Mouse (Mus musculus): Measurements from ENCODE around the gene Enah. TPM values are rescaled to one million over a fixed set of nuclear protein-coding genes. Genes with fewer than 3 reads are reported as not detected.

The Enah gene
- polyA plus RNA-seq, 1 experiment = 0.01 TPM

- H3K4me1 ChIP-seq (ENCODE audit: control insufficient read depth) = no peaks in the 10 kb centered on the region
- H3K27me3 ChIP-seq (ENCODE audit: control insufficient read depth) = no peaks in the 10 kb centered on the region
- no peaks in the 10 kb centered on the region for H3K36me3 ChIP-seq (ENCODE audit: control insufficient read depth)
- H3K9me3 ChIP-seq (ENCODE audit: control insufficient read depth, low read length) = no peaks in the 10 kb centered on the region
- TF ChIP-seq GATA1 (IDR thresholded peaks at IDR 0.05; ENCODE audit: low read length) = no peak
- TF ChIP-seq TAL1 (IDR thresholded peaks at IDR 0.05; ENCODE audit: low read length) = no peak
- no peak overlapping the region for H3K4me3 ChIP-seq (replicated peaks)
These were observed 118.9 kb downstream of the Enah start for GRCm38 (mm10) chr1:181900846-181901245.

- no peak overlapping the region for H3K4me3 ChIP-seq (replicated peaks)
- H3K4me1 ChIP-seq (ENCODE audit: control insufficient read depth) = no peaks in the 10 kb centered on the region
- H3K36me3 ChIP-seq (ENCODE audit: control insufficient read depth) = no peaks in the 10 kb centered on the region
- no peak for TF ChIP-seq TAL1 (IDR thresholded peaks at IDR 0.05; ENCODE audit: low read length)
- no peak for TF ChIP-seq GATA1 (IDR thresholded peaks at IDR 0.05; ENCODE audit: low read length)
- H3K9me3 ChIP-seq (ENCODE audit: control insufficient read depth, low read length) = no peaks in the 10 kb centered on the region
- no peaks in the 10 kb centered on the region for H3K27me3 ChIP-seq (ENCODE audit: control insufficient read depth)
These were observed 120.8 kb downstream of the Enah start for GRCm38 (mm10) chr1:181898961-181899360.

GRCm38 (mm10) chr1:181896991-181897390 lies 122.8 kb downstream of the Enah start:
- Histone ChIP-seq H3K36me3 (ENCODE audit: control insufficient read depth) (no peaks in the 10 kb centered on the region), H3K4me1 (ENCODE audit: control insufficient read depth) (no peaks in the 10 kb centered on the region), H3K27me3 (ENCODE audit: control insufficient read depth) (no peaks in the 10 kb centered on the region), H3K4me3 (replicated peaks) (no peak overlapping the region), H3K9me3 (ENCODE audit: control insufficient read depth, low read length) (no peaks in the 10 kb centered on the region)
- TF ChIP-seq TAL1 (IDR thresholded peaks at IDR 0.05; ENCODE audit: low read length) (no peak), GATA1 (IDR thresholded peaks at IDR 0.05; ENCODE audit: low read length) (no peak)

GRCm38 (mm10) chr1:181893721-181894120 lies 126.1 kb downstream of the Enah start:
- Histone ChIP-seq H3K4me3 (replicated peaks) (no peak overlapping the region), H3K36me3 (ENCODE audit: control insufficient read depth) (no peaks in the 10 kb centered on the region), H3K4me1 (ENCODE audit: control insufficient read depth) (no peaks in the 10 kb centered on the region; the same call in 1 of the 2 replicates), H3K27me3 (ENCODE audit: control insufficient read depth) (no peaks in the 10 kb centered on the region), H3K9me3 (ENCODE audit: control insufficient read depth, low read length) (no peaks in the 10 kb centered on the region)
- no peak for TF ChIP-seq GATA1 (IDR thresholded peaks at IDR 0.05; ENCODE audit: low read length)
- TF ChIP-seq TAL1 (IDR thresholded peaks at IDR 0.05; ENCODE audit: low read length) = no peak

- TF ChIP-seq TAL1 (IDR thresholded peaks at IDR 0.05; ENCODE audit: low read length) = no peak
- no peak for TF ChIP-seq GATA1 (IDR thresholded peaks at IDR 0.05; ENCODE audit: low read length)
- H3K4me3 ChIP-seq (replicated peaks) = no peak overlapping the region
- no peaks in the 10 kb centered on the region for H3K36me3 ChIP-seq (ENCODE audit: control insufficient read depth)
- H3K4me1 ChIP-seq (ENCODE audit: control insufficient read depth) = no peaks in the 10 kb centered on the region; the same call in 1 of the 2 replicates
- H3K27me3 ChIP-seq (ENCODE audit: control insufficient read depth) = no peaks in the 10 kb centered on the region
- H3K9me3 ChIP-seq (ENCODE audit: control insufficient read depth, low read length) = no peaks in the 10 kb centered on the region
These were observed 130.1 kb downstream of the Enah start for GRCm38 (mm10) chr1:181889670-181890069.

- Histone ChIP-seq H3K9me3 (ENCODE audit: control insufficient read depth, low read length) (no peaks in the 10 kb centered on the region), H3K4me1 (ENCODE audit: control insufficient read depth) (no peaks in the 10 kb centered on the region; the same call in 1 of the 2 replicates), H3K27me3 (ENCODE audit: control insufficient read depth) (no peaks in the 10 kb centered on the region), H3K4me3 (replicated peaks) (no peak overlapping the region), H3K36me3 (ENCODE audit: control insufficient read depth) (no peaks in the 10 kb centered on the region)
- TF ChIP-seq TAL1 (IDR thresholded peaks at IDR 0.05; ENCODE audit: low read length) (no peak), GATA1 (IDR thresholded peaks at IDR 0.05; ENCODE audit: low read length) (no peak)
These were observed 131.0 kb downstream of the Enah start for GRCm38 (mm10) chr1:181888801-181889200.

- Histone ChIP-seq H3K4me3 (replicated peaks) (no peak overlapping the region), H3K9me3 (ENCODE audit: control insufficient read depth, low read length) (no peaks in the 10 kb centered on the region)
These were observed 138.3 kb downstream of the Enah start for GRCm38 (mm10) chr1:181881532-181881931.

GRCm38 (mm10) chr1:181880752-181881325 lies 139.0 kb downstream of the Enah start:
- TF ChIP-seq TAL1 (IDR thresholded peaks at IDR 0.05; ENCODE audit: low read length) (no peak), GATA1 (IDR thresholded peaks at IDR 0.05; ENCODE audit: low read length) (no peak)
- no peaks in the 10 kb centered on the region for H3K36me3 ChIP-seq (ENCODE audit: control insufficient read depth)
- H3K27me3 ChIP-seq (ENCODE audit: control insufficient read depth) = peaks cover 3% of the 10 kb centered on the region; the same call in 1 of the 2 replicates
- H3K9me3 ChIP-seq (ENCODE audit: control insufficient read depth, low read length) = no peaks in the 10 kb centered on the region
- peaks cover 4% of the 10 kb centered on the region; the same call in 1 of the 2 replicates for H3K4me1 ChIP-seq (ENCODE audit: control insufficient read depth)
- no peak overlapping the region for H3K4me3 ChIP-seq (replicated peaks)

More at GRCm38 (mm10) chr1:181881532-181881931, 138.3 kb downstream of the Enah start:
- Histone ChIP-seq H3K36me3 (ENCODE audit: control insufficient read depth) (no peaks in the 10 kb centered on the region), H3K27me3 (ENCODE audit: control insufficient read depth) (peaks cover 3% of the 10 kb centered on the region; the same call in 1 of the 2 replicates), H3K4me1 (ENCODE audit: control insufficient read depth) (peaks cover 4% of the 10 kb centered on the region; the same call in 1 of the 2 replicates)
- TF ChIP-seq GATA1 (IDR thresholded peaks at IDR 0.05; ENCODE audit: low read length) = no peak
- no peak for TF ChIP-seq TAL1 (IDR thresholded peaks at IDR 0.05; ENCODE audit: low read length)

- Histone ChIP-seq H3K9me3 (ENCODE audit: control insufficient read depth, low read length) (no peaks in the 10 kb centered on the region), H3K27me3 (ENCODE audit: control insufficient read depth) (peaks cover 3% of the 10 kb centered on the region; the same call in 1 of the 2 replicates), H3K36me3 (ENCODE audit: control insufficient read depth) (no peaks in the 10 kb centered on the region), H3K4me3 (replicated peaks) (no peak overlapping the region), H3K4me1 (ENCODE audit: control insufficient read depth) (peaks cover 6% of the 10 kb centered on the region; the same call in 1 of the 2 replicates)
- TF ChIP-seq GATA1 (IDR thresholded peaks at IDR 0.05; ENCODE audit: low read length) = no peak
- TF ChIP-seq TAL1 (IDR thresholded peaks at IDR 0.05; ENCODE audit: low read length) = no peak
These were observed 141.4 kb downstream of the Enah start for GRCm38 (mm10) chr1:181878436-181878835.

All from erythroblast, embryonic 14.5 days (primary cell).